Mouse (Mus musculus): Measurements from ENCODE around the gene Alox15.
"Not testable (repeated sequence)": the region's sequence is repeated elsewhere in the genome, so short reads cannot be mapped to it uniquely, and the experiment has no call there.

The Alox15 gene

DNA sequence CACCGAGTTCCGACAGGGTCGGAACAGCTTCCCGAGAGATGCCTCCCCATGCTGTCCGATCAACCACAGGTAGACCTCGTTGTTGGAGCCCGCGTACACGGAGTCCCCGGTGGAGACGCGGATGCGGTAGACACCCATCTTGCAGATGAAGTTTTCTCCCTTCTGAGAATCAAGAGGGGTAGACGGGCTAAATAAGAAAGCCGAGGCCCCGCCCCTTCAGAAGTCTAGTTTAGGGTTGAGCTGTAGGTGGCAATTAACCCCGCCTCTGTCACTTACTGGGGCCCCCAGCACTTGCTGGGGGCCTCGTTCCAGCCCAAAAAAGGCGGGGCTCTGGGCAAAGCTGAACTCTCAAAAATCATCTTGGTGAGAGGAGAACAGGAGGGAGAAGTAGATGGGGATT, at the start of gene Alox15:
Gene Alox15 (minus strand): TSS at position 164 of the 400 bp plus-strand sequence.
- no peak for DNase-seq

DNA sequence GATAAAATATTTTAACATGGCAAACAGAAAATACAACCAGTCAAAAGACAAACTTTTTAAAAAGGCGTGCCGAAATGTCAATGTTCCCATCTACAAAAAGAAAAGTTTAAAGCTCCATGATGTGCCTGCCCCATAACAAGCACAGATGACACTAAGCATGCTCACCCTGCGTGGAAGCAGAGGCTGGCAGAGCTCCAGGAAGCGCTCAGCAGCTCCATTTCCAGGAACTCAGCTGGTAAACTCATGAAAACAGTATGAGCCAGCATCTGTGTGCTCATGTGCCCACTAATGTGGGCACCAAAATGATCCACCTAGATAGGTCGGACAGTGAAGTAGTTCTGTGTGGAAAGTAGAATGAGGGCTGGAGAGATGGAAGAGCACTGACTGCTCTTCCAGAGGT, 37.6 kb upstream of the Alox15 start:
- peak; percentile 46 for DNase-seq

DNA sequence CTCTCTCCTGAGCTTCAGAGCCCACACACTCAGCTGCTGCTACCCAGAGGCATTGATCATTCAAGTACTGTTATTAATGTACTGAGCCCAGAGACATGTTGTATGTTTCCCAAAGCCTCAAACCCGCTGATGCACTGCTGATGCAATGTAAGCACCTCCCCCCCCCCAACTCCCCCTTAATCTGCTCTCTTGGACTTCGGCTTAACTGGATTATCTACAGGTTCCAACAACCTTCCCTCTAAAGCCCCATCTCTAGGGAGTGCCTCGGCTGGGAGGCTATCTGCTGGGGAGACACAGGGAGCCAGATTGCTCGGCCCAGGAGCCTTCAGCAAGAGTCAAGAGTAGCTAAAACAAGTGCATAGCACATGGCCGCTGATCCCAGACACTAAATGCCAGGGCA, 35.6 kb upstream of the Alox15 start:
- no peak for DNase-seq

DNA sequence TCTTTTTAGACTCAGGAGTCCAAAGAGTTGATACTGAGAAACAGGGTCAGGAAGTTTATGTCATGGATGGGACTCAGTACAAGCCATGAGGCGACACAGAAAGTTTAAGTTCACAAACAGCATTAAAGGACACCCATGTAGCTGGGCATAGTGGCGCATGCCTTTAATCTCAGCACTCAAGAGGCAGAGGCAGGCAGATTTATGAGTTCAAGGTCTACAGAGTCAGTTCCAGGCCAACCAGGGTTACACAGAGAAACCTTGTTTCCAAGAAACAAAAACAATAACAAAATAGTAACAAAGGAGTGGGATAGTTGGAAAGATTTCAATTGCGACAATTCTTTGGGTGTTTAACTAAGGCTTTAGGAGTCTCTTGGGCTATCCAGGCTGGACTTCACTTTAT, 32.3 kb upstream of the Alox15 start:
- DNase-seq: no peak

DNA sequence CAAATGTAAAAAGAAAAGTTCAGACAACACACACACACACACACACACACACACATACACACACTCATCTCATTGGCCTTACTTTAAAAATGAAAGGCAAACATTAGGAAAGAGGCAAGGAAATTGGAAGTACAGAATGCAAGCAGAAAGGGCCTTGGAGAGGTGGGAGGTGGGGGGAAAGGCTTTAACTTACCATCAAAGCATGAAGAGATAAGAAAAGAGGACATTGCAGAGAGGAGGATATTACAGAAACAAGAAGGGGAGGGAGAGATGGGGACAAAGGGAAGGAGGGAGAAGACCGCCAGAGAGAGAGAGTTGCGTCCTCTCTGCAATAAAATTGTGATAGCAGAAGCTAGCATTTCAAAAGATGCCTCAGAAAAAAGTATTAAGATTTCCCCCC, 29.5 kb upstream of the Alox15 start:
- no peak for DNase-seq

DNA sequence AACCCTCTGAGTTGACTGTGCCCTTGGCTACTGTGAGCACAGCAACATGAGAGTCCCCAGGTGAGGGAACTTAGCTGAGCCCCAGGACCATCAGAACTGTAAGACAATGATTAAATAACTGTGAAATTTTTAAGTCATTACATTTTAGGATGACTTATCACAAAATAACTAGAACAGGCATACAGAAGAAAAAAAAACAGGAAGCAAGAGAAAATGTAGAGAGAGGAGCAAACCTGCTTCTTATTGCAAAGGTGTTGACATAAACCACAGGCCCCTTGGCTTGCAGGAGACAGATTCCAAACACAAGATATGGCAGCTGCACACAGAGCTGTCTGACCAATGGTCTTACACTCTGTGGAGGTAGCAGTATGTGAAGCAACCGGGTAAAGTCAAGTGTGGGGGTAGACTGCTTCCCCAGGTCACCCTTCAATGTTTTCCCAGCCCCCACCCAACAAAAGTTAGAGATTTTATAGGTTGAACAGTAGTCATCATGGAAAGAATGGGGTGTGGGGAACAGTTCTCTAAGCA, 28.7 kb upstream of the Alox15 start:
- no peak for DNase-seq

DNA sequence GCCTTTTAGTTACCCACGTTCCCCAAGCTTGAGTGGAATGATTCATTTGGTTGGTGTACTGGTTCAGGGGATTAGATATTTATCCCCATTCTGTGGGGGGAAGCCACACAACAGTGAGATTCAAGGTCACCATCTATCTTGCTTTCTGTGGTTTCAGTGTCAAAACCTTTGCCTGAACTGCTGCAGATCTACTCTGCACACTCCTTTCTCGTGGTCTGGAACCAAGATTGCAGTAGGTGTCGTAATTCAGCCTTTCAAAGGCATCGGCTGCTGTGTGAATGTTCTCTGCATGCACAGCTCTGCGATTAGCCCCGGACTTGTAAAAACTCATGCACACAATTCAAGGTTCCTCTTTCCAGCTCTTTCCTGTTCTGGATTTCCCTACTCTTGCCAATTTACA, 24.2 kb upstream of the Alox15 start:
- DNase-seq: no peak

DNA sequence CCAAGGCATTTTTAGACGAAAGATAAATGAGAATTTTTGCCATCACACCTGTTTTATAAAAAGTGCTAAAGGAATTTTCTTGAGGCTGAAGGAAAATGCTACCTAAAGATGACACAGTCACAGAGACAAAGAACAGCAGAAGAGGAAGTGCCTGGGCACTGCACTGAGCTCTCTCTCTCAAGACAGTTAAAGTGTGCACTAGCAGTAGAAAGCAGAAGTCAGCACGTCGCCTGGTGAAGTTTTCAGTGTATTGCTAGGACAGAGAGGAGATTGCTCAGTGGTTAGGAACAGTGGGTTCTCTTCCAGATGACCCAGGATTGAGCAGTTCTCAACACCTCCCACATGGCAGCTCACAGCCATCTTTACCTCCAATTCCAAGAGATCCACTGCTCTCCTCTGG, 22.5 kb upstream of the Alox15 start:
- DNase-seq: no peak

DNA sequence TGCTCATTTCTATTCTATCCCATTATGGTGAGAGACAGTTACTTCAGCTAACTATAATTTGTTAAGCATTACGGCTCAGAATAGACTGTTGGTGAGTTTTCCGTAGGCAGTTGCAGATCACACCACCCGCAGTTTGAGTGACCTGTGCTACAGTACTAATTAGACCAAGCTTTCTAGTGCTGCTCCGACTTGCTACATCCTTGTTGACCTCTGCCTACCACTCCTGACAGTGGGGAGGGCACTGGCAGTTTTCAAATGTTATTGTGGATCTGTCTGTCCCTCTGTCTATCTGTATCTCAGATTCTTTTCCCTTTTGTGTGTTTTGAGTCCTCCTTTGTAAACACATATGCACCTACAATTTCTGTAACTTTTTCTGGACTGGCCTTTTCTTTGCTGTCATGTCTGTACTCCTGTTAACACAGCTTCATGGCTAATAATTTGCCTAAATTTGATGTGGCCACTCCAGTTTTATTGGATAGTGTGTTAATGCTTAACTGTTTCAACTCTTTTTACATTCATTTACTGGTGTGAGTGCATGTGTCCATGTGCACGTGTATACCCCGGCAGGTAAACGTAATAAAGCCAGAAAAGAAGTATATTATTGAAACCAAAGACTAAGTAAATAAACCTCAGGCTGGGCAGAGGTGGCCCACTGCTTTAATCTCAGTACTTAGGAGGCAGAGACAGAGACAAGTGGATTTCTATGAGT, 21.2 kb upstream of the Alox15 start:
- DNase-seq: no peak

DNA sequence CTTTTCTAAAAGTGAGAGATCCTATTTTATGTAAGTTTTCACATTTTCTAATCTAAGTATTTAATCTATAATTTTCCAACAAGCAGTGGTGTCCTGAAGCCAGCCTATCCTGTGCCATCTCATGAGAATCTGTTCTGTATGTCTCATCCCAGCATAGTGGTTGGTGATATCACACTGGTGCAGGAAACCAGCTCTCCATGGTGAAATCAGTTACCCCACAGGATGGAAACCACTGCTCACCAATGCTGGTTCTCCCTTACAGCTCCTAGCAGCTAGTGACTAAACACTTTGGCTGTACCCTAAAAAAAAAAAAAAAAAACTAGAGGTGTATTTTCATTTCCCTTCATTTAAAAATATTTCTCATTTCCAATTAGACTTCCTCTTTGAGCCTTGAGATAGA, 20.6 kb upstream of the Alox15 start:
- no peak for DNase-seq

DNA sequence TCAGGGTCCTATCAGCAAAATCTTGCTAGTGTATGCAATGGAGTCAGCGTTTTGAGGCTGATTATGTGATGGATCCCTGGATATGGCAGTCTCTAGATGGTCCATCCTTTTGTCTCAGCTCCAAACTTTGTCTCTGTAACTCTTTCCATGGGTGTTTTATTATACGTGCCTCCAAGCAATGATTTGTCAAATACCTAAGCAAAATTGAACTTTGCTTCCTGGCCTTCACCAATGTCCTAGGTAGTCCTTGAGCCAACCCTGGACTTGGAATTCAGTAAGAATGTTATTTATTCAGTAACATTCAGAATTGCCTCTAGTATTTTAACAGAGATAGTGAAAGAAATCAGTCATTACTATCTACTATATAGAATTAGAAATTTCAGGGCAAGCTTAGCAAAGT, 16.8 kb upstream of the Alox15 start:
- not testable (repeated sequence) for DNase-seq

DNA sequence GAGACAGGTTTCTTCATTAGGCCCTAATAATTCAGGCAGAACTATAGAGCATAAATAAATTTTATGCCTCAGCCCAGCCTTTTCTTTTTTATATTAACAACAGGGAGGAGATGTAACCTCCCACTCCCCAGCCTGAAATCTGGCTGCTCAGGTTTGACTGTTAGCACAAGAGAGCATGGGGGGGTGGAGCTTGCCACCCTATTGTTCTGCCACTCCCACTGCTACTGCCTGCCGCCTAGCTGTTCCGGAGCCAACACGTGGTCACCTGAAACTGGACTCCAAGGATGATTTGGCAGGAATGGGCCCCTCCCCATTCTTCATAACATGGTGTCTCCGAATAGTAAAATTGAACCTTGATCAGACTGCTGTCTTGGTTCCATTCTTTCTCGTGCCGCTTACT, 15.9 kb upstream of the Alox15 start:
- not testable (repeated sequence) for DNase-seq

DNA sequence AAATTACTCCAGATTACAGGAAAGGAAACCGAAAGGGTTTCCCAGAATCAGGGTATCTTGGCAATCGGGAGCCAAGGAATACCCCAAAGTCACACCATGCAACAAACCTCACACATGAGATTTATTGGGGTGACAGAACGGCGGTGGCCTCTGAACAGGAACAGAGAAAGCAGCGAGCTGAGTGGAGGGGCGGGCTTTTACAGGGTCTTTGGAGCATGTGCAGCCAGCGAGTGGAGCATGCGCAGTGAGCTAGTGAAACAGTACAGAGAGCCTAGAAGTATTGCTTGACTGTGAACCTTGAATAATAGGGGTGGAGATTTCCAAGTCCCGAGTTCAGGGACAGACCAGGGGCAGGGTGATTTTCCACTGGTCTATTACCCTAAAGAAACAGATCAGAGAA, 3.2 kb downstream of the Alox15 start:
- no peak for DNase-seq

DNA sequence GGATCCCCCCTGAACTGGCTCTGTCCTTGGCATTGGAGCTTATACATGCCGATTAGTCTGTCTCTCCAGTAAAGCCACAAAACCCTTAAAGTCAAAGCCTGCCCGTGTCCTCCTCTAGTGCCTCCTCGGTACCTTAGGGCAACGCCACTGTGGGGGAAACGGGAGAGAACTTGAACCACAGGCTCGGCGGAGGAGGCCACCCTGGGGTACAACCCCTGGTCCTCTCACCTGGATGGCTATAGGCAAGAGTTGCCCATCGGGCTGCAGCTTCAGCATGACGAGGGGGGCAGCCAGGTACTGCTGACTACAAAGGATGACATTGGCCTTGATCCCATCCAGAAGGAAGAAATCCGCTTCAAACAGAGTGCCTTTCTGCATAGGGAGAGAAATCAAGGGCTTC, 4.0 kb downstream of the Alox15 start:
- no peak for DNase-seq

DNA sequence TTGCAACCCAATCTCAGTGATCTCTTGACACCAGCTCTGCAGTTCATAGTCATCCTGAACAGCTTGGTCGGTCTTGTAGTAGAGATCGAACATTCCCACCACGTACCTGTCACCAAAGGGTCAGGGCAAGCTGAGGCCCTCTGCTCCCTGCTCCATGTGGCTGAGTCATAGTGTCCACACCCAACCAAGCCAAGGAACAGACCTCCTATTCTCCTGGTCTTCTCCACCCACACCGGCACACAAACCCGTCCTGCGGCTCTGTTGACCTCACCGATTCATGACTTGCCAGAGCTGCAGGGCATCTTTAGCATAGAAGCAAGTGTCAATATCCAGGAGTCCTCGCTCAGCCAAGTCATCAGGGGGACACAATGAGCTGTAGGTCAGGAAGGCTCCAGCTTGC, 6.3 kb downstream of the Alox15 start:
- DNase-seq: no peak

DNA sequence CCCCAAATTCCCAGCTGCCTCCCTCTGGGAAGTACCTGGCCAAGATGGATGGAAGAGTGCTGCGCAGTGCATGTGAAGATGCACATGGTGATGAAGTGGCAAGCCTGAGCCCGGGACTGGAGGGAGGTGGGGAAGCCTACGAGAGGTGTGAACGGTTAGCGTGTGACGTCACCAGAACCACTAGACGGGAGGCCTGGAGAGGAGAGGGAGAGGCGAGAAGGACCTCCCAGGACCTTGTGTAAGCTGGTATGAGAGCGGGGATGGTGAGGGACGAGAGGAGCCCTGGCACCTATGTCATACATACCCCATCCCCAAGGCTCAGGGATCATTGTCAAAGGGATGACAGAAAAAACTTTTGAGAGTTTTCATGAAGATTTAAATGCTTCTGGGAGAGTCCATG, 6.8 kb downstream of the Alox15 start:
- DNase-seq: no peak

DNA sequence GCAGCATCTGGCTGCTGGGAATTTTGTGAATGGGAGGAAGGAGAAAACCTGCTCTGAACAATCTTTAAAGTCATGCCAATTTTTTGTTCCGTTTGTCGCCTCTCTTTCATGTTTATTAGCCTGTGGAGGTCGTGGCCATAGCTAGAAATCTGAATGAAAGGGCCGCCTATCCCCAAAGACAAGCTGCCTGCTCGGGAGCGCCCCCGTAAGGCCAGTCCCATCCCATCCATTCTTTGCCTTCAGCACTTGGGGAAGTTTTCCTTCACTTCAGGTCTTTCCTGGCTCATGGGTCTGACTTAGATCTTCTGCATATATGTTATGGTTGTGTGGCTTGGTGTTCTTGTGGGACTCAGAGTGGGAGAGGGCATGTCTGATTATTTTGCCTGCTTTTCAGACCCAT, 12.3 kb downstream of the Alox15 start:
- no peak for DNase-seq

DNA sequence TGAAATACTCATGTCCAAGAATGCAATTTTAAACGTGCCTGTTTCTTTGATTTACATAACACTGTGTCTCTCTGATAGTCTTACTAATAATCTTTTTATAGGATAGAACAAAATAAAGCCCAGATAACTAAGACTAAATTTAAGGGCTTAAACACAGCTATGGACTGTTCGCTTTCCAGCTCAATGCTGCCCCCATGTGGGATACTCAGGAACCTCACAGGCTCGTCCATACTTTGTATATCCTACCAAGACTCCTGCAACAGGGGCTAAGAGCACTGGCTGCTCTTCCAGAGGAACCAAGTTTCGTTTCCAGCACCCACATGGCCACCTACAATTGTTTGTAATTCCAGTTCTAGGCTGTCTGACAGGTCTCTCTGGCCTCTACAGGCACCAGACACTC, 17.4 kb downstream of the Alox15 start:
- DNase-seq: peak; percentile 81

DNA sequence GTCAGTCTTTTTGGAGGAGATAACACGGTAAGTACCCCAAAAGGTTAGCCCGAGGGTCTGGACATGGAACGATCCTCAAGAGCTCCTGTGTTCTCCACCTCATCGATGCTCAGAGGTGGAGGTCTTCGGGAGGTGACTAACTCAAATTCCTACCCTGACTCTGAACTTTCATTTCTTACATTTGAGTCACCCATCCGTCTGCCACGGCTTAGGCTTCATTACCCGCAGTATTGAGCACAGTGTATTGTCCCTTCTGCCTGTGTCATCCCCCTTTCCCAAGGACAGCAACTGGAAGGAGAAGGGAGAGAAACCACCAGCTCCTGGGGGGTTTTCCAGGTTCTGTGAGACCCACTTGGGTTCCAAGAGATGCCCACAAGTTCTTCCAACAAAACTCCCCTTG, 27.1 kb downstream of the Alox15 start:
- DNase-seq: no peak

DNA sequence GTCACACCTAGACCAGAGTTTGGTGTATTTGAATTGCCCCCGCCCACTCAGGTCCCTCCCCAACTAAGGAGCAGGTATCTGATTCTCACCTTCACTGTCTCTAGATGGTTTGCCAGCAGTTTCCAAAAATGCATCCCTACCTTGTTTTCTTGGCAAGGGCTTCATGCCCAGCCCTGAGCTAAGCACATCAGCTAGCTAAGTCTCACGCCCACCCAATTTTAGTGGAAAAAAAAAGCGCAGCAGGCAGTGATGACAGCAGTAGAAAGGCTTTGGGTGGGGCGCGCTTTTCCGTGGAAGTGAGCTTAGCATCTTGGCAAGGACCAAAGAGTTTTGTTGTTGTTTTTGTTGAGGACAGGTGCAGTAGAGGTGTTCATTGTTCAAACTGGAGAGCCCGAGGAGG, 29.3 kb downstream of the Alox15 start, which contains the start of gene Alox12e:
Gene Alox12e (minus strand): TSS at position 101 of the 400 bp plus-strand sequence.
- DNase-seq: no peak

DNA sequence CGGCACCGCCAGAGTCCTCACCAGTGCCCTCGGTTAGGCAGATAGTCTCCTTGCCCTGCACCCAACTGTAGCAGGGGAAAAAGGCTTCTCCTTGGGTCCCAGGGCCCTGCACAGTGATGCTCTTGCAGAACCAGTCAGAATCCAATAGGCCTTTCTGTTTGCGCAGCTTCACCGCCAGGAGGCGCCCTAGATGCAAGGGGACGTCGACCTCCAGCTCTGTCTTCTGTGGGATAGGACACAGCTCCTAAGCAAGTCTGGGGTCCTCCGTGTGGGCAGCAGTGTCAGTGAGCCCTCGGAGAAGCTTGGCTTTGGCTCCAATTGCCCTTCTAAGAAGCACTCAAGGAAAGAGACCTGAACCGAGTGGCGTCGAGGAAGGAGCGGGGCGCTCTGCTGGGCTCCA, 30.2 kb downstream of the Alox15 start:
- DNase-seq: peak; percentile 46

DNA sequence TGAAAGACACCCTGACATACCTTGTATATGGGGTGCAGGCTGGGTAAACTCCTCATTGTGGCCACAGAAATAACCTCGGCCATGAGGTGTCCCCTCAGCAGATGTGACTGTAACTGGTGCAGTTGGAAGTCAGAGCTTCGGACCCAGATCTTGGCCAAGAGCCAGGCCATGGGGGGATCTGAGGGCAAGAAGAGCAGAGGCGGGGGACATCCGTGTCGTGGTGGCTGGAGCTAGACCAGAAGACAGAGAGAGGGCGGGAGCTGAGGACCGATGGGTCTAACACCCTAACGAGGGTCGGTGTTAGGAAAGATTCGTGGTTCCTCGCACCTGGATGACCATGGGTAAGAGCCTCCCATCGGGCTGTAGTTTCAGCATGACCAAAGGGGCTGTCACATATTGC, 32.2 kb downstream of the Alox15 start:
- DNase-seq: no peak

DNA sequence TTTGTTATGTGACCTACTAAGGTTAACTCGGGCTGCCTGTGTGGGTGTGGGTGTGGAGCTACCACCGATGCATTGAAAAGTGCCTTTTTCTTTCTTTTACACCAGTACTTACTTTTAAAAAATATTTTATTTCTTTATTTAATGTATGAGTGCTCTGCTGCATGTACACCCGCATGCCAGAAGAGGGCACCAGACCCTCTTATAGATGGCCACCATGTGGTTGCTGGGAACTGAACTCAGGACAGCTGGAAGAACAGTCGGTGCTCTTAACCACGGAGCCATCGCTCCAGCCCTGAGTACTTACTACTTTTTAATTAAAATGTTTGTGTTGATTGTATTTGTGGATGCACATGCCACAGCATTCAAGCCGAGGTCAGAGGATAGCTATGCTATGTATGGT, 38.0 kb downstream of the Alox15 start:
- no peak for DNase-seq

DNA sequence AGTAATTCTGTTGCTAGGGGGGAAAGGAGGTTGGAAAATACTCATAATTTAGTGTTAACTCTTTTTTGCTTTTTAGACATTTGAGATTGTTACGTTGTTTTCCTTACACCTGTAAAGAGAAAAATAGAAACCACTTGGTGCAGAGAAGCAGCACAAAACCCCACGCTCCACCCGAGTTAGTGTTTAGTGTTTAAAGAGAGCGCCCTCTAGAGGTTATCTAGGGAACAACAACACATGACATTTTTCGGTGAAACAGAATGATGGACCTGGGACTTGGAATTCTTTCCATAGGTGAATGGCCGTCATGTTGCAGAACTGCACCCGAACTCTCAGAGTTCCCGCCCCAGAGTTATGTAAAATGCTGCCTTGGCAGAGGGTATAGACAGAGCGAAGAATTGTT, 42.5 kb downstream of the Alox15 start:
- DNase-seq: peak; percentile 28

DNA sequence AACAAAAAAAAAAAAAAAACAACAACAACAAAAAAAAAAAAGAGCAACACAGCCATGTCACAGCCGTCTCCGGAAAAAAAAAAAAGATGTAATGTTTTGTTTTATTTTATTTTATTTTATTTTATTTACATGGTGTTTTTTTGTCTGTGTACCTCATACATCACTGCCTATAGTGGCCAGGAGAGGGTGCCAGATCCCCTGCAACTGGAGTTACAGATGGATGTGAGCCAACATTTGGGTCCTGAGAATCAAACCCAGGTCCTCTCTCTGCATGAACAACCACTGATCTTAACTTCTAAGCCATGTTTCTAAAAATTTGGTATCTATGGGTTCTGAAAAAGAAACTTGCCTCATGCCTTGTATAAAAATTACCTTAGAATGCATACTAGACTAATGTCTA, 43.5 kb downstream of the Alox15 start:
- no peak for DNase-seq

Data from right cerebral cortex, postnatal 14 days (tissue).